Mouse (Mus musculus) hindbrain, embryonic 14.5 days (tissue): ENCODE measurements at regions not wholly inside any gene's neighbourhood (a gene's known extent, or its start where the extent isn't known, plus 50 kb on each side); places are given as distances from the start of the nearest gene placed in this dataset.

Source experiments
- ATAC-seq: fragments of 200-750 bp; cut with Nextera tagmentation; 2 replicates; pipeline ENCODE4 v1.8.0; 2017; ENCODE audit warnings: moderate number of reproducible peaks, mild to moderate bottlenecking, moderate TSS enrichment, moderate library complexity; ENCODE audit not compliant: low FRiP score
- DNase-seq: peaks from one replicate; pipeline ENCODE4 v3.0.0-alpha.2; 2015; ENCODE audit warnings: low spot score
- H3K27ac ChIP-seq: fragments of 300-500 bp; sonication (generic); 2 replicates; pipeline ENCODE4 v1.5.1; 2014; ENCODE audit warnings: mild to moderate bottlenecking, moderate library complexity
- H3K27me3 ChIP-seq: fragments of 300-500 bp; sonication (generic); 2 replicates; pipeline ENCODE4 v1.6.1; 2014; ENCODE audit warnings: mild to moderate bottlenecking, low read length, mixed read lengths; ENCODE audit not compliant: control insufficient read depth, insufficient read depth
- H3K36me3 ChIP-seq: fragments of 300-500 bp; sonication (generic); replicated peaks from 2 replicates; pipeline ENCODE4 v1.6.1; 2014; ENCODE audit not compliant: control insufficient read depth, insufficient read depth
- H3K4me1 ChIP-seq: fragments of 300-500 bp; sonication (generic); replicated peaks from 2 replicates; pipeline ENCODE4 v1.6.1; 2014; ENCODE audit warnings: antibody characterized with exemption, low read length, mixed read lengths; ENCODE audit not compliant: control insufficient read depth, insufficient read depth
- H3K4me2 ChIP-seq: fragments of 300-500 bp; sonication (generic); replicated peaks from 2 replicates; pipeline ENCODE4 v1.6.1; 2014; ENCODE audit warnings: mild to moderate bottlenecking, moderate library complexity
- H3K4me3 ChIP-seq: fragments of 300-500 bp; sonication (generic); replicated peaks from 2 replicates; pipeline ENCODE4 v1.5.1; 2014; ENCODE audit warnings: mild to moderate bottlenecking, low read length
- H3K9ac ChIP-seq: fragments of 300-500 bp; sonication (generic); 2 replicates; pipeline ENCODE4 v1.6.1; 2014
- H3K9me3 ChIP-seq: fragments of 300-500 bp; sonication (generic); 2 replicates; pipeline ENCODE4 v1.6.1; 2016; ENCODE audit warnings: low read length; ENCODE audit not compliant: control insufficient read depth
- WGBS: fragments of 180-500 bp; shearing (Covaris S2); extraction: QIAGEN DNeasy Blood & Tissue Kit; methylation state at CpG from one replicate; pipeline ENCODE4 v1.1.7; 2014; 5-methylcytosine and 5-hydroxymethylcytosine counted together

- Histone ChIP-seq H3K4me3 (no peak overlapping the region), H3K4me1 (no peaks in the 10 kb centered on the region), H3K4me2 (no peak overlapping the region), H3K27me3 (no peaks in the 10 kb centered on the region), H3K36me3 (no peaks in the 10 kb centered on the region), H3K9me3 (no peaks in the 10 kb centered on the region), H3K9ac (no peak overlapping the region), H3K27ac (no peak overlapping the region)
- WGBS, result 55% methylated on average over 8 of the region's 8 CpGs
- ATAC-seq (no peak), DNase-seq (no peak)
Observed at GRCm38 (mm10) chr5:45173035-45173755, 276.8 kb downstream of the Qdpr start.

GRCm38 (mm10) chr5:45159194-45159593, 290.8 kb downstream of the Qdpr start:
- Histone ChIP-seq H3K9ac (no peak overlapping the region), H3K36me3 (no peaks in the 10 kb centered on the region), H3K4me3 (no peak overlapping the region), H3K9me3 (no peaks in the 10 kb centered on the region), H3K27me3 (no peaks in the 10 kb centered on the region), H3K4me1 (no peaks in the 10 kb centered on the region), H3K4me2 (no peak overlapping the region), H3K27ac (no peak overlapping the region)
- DNase-seq (no peak), ATAC-seq (no peak)
- WGBS, result 91% methylated on average over 4 of the region's 4 CpGs

- Histone ChIP-seq H3K27ac (no peak overlapping the region), H3K4me3 (no peak overlapping the region), H3K36me3 (no peaks in the 10 kb centered on the region), H3K4me2 (no peak overlapping the region), H3K4me1 (no peaks in the 10 kb centered on the region), H3K27me3 (no peaks in the 10 kb centered on the region), H3K9ac (no peak overlapping the region), H3K9me3 (no peaks in the 10 kb centered on the region)
- ATAC-seq (no peak), DNase-seq (no peak)
- 56% methylated on average over 2 of the region's 2 CpGs for WGBS
Observed at GRCm38 (mm10) chr5:45154936-45155335, 295.1 kb downstream of the Qdpr start.

- no peaks in the 10 kb centered on the region for H3K27me3 ChIP-seq
- H3K4me3 ChIP-seq, result no peak overlapping the region
- no peaks in the 10 kb centered on the region for H3K4me1 ChIP-seq
- H3K36me3 ChIP-seq, result no peaks in the 10 kb centered on the region
- H3K9me3 ChIP-seq, result no peaks in the 10 kb centered on the region
- no peak overlapping the region for H3K9ac ChIP-seq
- 88% methylated on average over 4 of the region's 4 CpGs for WGBS
- DNase-seq (no peak), ATAC-seq (no peak)
- no peak overlapping the region for H3K27ac ChIP-seq
- no peak overlapping the region for H3K4me2 ChIP-seq
Observed at GRCm38 (mm10) chr5:45144186-45144585, 305.9 kb downstream of the Qdpr start.

- H3K27me3 ChIP-seq, result no peaks in the 10 kb centered on the region
- DNase-seq, result no peak
- no peak overlapping the region for H3K9ac ChIP-seq
- ATAC-seq, result no peak
- H3K36me3 ChIP-seq, result no peaks in the 10 kb centered on the region
- no peaks in the 10 kb centered on the region for H3K9me3 ChIP-seq
- H3K27ac ChIP-seq, result peak overlapping the region; percentile 51; the same call in 1 of the 2 replicates
- peaks cover 6% of the 10 kb centered on the region; the same call in 1 of the 2 replicates for H3K4me1 ChIP-seq
- 0 out of 2 replicates have a peak overlapping the region, but pooled peaks have one; percentile 21 for H3K4me2 ChIP-seq
- 42% methylated on average over 10 of the region's 10 CpGs for WGBS
- no peak overlapping the region for H3K4me3 ChIP-seq
Observed at GRCm38 (mm10) chr5:45137198-45137973, 312.6 kb downstream of the Qdpr start.

- Histone ChIP-seq H3K4me1 (peaks cover 6% of the 10 kb centered on the region; the same call in 1 of the 2 replicates), H3K9ac (no peak overlapping the region), H3K27ac (0 out of 2 replicates have a peak overlapping the region, but pooled peaks have one; percentile 41), H3K4me2 (no peak overlapping the region), H3K36me3 (no peaks in the 10 kb centered on the region), H3K4me3 (no peak overlapping the region), H3K27me3 (no peaks in the 10 kb centered on the region), H3K9me3 (no peaks in the 10 kb centered on the region)
- 29% methylated on average over 3 of the region's 3 CpGs for WGBS
- no peak for ATAC-seq
- DNase-seq, result no peak
Observed at GRCm38 (mm10) chr5:45136696-45137095, 313.3 kb downstream of the Qdpr start.

GRCm38 (mm10) chr5:45127971-45128370, 322.1 kb downstream of the Qdpr start:
- WGBS, result 92% methylated on average over 8 of the region's 8 CpGs
- Histone ChIP-seq H3K4me3 (no peak overlapping the region), H3K27me3 (no peaks in the 10 kb centered on the region), H3K9ac (no peak overlapping the region), H3K4me1 (no peaks in the 10 kb centered on the region), H3K4me2 (no peak overlapping the region), H3K9me3 (no peaks in the 10 kb centered on the region), H3K36me3 (no peaks in the 10 kb centered on the region), H3K27ac (no peak overlapping the region)
- ATAC-seq, result no peak
- no peak for DNase-seq

GRCm38 (mm10) chr5:45121751-45122280, 322.3 kb upstream of the Ldb2 start:
- H3K36me3 ChIP-seq, result no peaks in the 10 kb centered on the region
- no peak overlapping the region for H3K4me3 ChIP-seq
- H3K9me3 ChIP-seq, result no peaks in the 10 kb centered on the region
- H3K4me1 ChIP-seq, result no peaks in the 10 kb centered on the region
- H3K27ac ChIP-seq, result no peak overlapping the region
- no peak overlapping the region for H3K9ac ChIP-seq
- no peak for DNase-seq
- no peaks in the 10 kb centered on the region for H3K27me3 ChIP-seq
- no peak overlapping the region for H3K4me2 ChIP-seq
- no peak for ATAC-seq
- 89% methylated on average over 2 of the region's 2 CpGs for WGBS

- H3K9ac ChIP-seq, result no peak overlapping the region
- no peak for DNase-seq
- no peaks in the 10 kb centered on the region for H3K9me3 ChIP-seq
- no peak overlapping the region for H3K4me2 ChIP-seq
- no peaks in the 10 kb centered on the region for H3K27me3 ChIP-seq
- no peaks in the 10 kb centered on the region for H3K4me1 ChIP-seq
- no peaks in the 10 kb centered on the region for H3K36me3 ChIP-seq
- H3K4me3 ChIP-seq, result no peak overlapping the region
- WGBS, result 95% methylated on average over 2 of the region's 2 CpGs
- no peak for ATAC-seq
- no peak overlapping the region for H3K27ac ChIP-seq
Observed at GRCm38 (mm10) chr5:45119757-45120156, 320.3 kb upstream of the Ldb2 start.
